Mouse (Mus musculus) small intestine, adult 2 months (tissue): ENCODE data around the gene Ccdc22.

Experiments used
- CTCF ChIP-seq: fragments of 200-500 bp; IDR thresholded peaks from 2 replicates; pipeline ENCODE4 v1.5.1; 2012; ENCODE audit warnings: low read depth, mild to moderate bottlenecking, control low read depth, inconsistent platforms, low read length, moderate library complexity, mixed read lengths; ENCODE audit not compliant: insufficient replicate concordance, insufficient read length; ENCODE audit errors: extremely low read depth
- POLR2A ChIP-seq: fragments of 200-500 bp; IDR thresholded peaks from 2 replicates; pipeline ENCODE4 v1.6.1; 2012; ENCODE audit warnings: low read depth, mild to moderate bottlenecking, control low read depth, inconsistent platforms, low read length, moderate library complexity

DNA sequence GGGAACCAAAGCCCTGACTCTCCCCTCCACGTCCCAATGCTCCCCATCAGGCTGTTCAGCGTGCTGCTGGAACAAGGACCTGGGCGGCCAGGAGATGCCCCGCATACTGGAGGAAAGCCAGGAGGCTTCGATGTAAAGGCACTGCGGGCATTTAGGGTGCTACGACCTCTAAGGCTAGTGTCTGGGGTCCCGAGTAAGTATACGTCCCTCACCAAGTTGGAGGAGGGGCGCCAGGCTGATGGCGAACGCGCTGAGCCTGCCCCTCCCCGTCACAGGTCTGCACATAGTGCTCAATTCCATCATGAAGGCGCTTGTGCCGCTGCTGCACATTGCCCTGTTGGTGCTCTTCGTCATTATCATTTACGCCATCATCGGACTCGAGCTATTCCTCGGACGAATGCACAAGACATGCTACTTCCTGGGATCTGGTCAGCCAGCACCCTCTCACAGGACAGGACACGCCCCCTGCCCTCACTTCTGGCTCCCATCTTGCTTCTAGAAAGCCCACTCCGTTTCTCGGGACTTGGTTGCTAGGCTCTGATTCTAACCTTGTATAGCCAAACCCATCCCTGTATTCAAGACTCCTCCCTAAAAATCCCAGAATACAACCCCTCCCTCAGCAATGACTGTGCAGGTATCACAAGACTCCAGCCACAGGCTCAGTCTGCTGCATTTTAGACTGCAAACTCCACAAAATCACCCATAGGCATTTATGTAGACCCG is 5.4 kb upstream of the Ccdc22 start:
- TF ChIP-seq POLR2A: no peak
- no peak for TF ChIP-seq CTCF
